Mouse (Mus musculus) hindbrain, embryonic 10.5 days (tissue): ENCODE data around the gene Rnf214. TPM values are rescaled to one million over a fixed set of nuclear protein-coding genes. Genes with fewer than 3 reads are reported as not detected.

Experiments used
- DNase-seq: peaks from one replicate; pipeline ENCODE4 v3.0.0-alpha.2; 2017; ENCODE audit warnings: low spot score
- H3K27ac ChIP-seq: fragments of 300-500 bp; sonication (generic); 2 replicates; pipeline ENCODE4 v1.5.1; 2016; ENCODE audit warnings: mild to moderate bottlenecking, moderate library complexity
- H3K27me3 ChIP-seq: fragments of 300-500 bp; sonication (generic); 2 replicates; pipeline ENCODE4 v1.6.1; 2016; ENCODE audit warnings: mild to moderate bottlenecking; ENCODE audit not compliant: poor library complexity, insufficient read depth, severe bottlenecking
- H3K36me3 ChIP-seq: fragments of 300-500 bp; sonication (generic); 2 replicates; pipeline ENCODE4 v1.6.1; 2016; ENCODE audit warnings: mild to moderate bottlenecking, moderate library complexity
- H3K4me1 ChIP-seq: fragments of 300-500 bp; sonication (generic); replicated peaks from 2 replicates; pipeline ENCODE4 v1.6.1; 2016; ENCODE audit warnings: mild to moderate bottlenecking
- H3K4me3 ChIP-seq: fragments of 300-500 bp; sonication (generic); 2 replicates; pipeline ENCODE4 v1.5.1; 2016; ENCODE audit warnings: mild to moderate bottlenecking, moderate library complexity
- H3K9me3 ChIP-seq: fragments of 300-500 bp; sonication (generic); 2 replicates; pipeline ENCODE4 v1.6.1; 2016; ENCODE audit warnings: mild to moderate bottlenecking, moderate library complexity
- WGBS: fragments of 180-500 bp; shearing (Covaris S2); methylation state at CpG from one replicate; pipeline ENCODE4 v1.1.7; 2016; 5-methylcytosine and 5-hydroxymethylcytosine counted together
- polyA plus RNA-seq: library from polyadenylated mRNA; unstranded; fragments of >200 nt; fragmentation: Nextera tagmentation; extraction: Ambion mirVana; gene quantifications from 2 replicates; pipeline ENCODE4 v1.2.1, GENCODE M21; 2016

Gene Rnf214
- polyA plus RNA-seq, 1 experiment from 2014 or later: 84.1 TPM

DNA sequence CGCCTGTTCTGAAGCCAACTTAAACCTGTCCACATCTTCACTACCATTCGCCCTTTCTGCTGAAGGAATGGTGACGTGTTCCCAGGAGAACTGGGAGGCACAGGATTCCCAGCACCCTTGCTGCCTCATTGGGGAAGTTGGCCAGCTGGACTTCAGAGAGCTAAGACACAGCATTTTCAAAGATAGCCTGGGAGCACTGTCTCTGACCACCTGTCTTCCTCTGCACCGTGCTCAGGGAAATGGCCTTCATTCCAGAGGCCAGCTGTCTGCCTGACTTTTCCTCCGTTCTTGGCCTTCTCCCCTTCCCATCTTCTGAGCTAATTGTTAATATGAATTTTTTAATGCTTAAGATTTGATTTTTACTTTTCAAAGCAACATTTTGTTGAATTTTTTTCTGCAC lies 22.6 kb upstream of the Rnf214 start:
- peaks cover 4% of the 10 kb centered on the region; the same call in 1 of the 2 replicates for H3K4me1 ChIP-seq
- peaks cover 65% of the 10 kb centered on the region for H3K36me3 ChIP-seq
- H3K4me3 ChIP-seq: no peak overlapping the region
- WGBS: 90% methylated on average over 5 of the region's 5 CpGs
- H3K27ac ChIP-seq: no peak overlapping the region
- H3K9me3 ChIP-seq: no peaks in the 10 kb centered on the region
- DNase-seq: no peak
- no peaks in the 10 kb centered on the region for H3K27me3 ChIP-seq

DNA sequence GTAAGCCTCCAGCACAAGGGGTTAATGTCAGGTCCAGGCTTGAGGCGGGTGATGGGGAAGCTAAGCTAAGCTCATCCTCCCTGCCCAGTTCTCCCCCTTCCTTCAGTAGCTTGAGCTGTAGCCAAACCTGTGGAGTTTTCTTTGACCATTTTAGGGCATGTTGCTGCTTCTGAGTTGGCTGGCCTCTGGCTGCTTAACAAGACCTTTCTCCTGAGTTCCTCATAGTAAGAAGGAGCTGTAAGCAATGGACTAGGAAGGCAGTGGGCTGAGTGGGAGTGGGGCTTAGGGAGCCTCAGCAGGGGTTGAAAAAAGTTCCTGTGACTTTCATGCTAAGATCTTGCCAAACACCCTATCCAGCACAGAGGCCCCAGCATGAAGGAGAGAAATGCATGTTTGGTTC lies 13.2 kb upstream of the Rnf214 start:
- Histone ChIP-seq H3K27me3 (no peaks in the 10 kb centered on the region), H3K9me3 (no peaks in the 10 kb centered on the region), H3K27ac (no peak overlapping the region), H3K4me1 (no peaks in the 10 kb centered on the region), H3K4me3 (no peak overlapping the region), H3K36me3 (peaks cover 82% of the 10 kb centered on the region)
- whole genome bisulfite sequencing: 70% methylated on average over 1 of the region's 1 CpGs
- no peak for DNase-seq

DNA sequence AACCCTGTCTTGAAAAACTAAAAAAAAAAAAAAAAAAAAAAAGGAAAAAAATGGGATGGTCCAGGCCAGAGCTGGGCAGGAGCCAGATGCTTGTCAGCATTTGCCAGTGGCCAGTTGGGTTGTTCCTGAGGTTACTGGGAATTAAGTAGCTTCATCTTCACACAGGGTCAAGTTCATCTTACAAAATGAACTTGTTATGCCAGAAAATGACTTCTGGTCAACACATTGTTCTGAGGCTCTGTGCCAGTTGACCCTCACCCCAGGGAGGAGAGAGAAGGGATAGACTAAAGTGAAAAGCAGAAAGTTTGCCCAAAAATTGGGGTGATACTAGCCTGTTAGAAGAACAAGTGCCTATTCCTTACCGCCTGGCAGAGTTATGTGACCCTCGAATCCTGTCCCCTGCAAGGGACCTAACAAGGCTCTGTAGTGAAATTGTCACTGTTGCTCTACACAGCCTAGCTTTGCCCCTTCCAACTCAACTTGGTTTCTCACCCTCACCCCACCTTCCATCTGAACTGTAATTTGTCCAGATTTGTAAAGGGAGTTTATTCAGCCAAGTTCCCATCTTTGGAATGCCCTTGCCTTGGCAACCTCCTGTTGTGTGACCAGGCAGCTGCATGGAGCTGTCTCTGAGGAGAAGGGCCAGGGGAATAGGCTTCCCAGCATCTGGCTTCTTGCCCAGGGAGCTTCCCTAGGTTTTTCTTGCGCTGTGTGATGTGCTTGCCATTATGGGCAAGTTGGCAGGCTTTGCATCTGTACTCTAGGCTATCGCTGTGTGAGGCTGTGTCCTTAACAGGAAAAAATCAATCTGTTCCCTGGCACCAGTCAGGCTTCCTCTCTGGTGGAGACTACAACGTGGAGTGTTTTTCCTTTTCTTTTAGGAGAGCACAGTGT lies 10.6 kb upstream of the Rnf214 start:
- 89% methylated on average over 5 of the region's 5 CpGs for WGBS
- no peak for DNase-seq
- no peaks in the 10 kb centered on the region for H3K9me3 ChIP-seq
- H3K36me3 ChIP-seq: peaks cover 95% of the 10 kb centered on the region
- no peak overlapping the region for H3K4me3 ChIP-seq
- H3K4me1 ChIP-seq: no peaks in the 10 kb centered on the region
- H3K27ac ChIP-seq: no peak overlapping the region
- no peaks in the 10 kb centered on the region for H3K27me3 ChIP-seq

DNA sequence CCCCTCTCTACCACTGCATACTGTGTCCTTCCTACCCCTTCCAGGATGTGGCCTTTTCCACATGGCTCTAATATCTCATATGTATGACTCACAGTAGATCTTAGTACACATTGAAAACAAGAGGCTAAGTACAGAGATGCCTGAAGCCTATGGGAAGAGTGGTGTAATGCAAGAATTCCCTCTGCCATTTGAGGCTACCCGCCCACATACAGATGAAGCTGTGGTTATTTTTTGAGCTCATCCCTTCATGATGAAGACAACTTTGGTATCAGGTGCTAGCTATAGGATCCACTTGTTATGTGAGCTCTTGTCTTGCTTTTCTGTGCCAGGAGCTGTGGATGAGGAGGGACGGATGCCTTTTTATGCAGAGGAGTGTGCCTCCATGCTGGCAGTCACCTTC lies 8.9 kb upstream of the Rnf214 start:
- H3K4me3 ChIP-seq: no peak overlapping the region
- no peaks in the 10 kb centered on the region for H3K9me3 ChIP-seq
- WGBS: 96% methylated on average over 2 of the region's 2 CpGs
- H3K4me1 ChIP-seq: no peaks in the 10 kb centered on the region
- peaks cover 96% of the 10 kb centered on the region for H3K36me3 ChIP-seq
- no peak overlapping the region for H3K27ac ChIP-seq
- no peak for DNase-seq
- no peaks in the 10 kb centered on the region for H3K27me3 ChIP-seq

DNA sequence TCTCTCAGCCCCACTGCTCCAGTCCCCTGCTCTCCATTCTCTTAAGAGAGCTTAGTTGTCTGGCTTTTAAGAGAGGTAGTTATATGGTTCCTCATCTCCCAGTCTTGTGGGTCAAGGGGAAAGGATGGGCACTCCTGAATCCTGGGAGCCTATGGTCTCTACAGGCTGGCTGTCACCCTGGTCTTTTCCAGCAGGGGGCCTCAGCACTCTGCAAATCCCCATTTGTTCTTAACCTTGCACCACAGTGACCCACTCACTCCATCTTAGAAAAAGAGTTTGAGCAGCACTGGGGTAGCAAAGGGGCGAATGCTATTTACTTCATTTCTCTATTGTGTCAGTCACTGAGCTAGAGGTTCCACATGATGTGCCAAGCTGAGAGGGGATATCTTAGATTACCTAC lies 5.0 kb upstream of the Rnf214 start:
- WGBS: 61% methylated on average over 1 of the region's 1 CpGs

DNA sequence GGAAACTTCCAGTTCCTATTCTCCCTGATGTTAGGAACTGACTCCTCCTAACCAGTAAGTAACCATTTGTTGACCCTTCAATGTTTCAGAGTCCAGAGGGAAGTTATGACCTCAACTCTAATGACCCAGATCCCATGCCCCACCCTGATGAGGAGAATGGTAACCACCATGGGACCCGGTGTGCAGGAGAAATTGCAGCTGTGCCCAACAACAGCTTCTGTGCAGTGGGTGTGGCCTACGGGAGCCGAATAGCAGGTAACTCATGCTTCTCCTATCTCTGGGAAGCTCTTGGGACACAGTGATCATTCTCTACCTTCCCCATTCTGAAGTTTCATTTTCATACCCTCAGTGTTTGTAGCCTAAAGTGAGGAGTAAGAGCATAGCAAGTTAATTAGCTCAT lies 4.3 kb upstream of the Rnf214 start:
- 95% methylated on average over 3 of the region's 3 CpGs for whole genome bisulfite sequencing
- H3K9me3 ChIP-seq: no peaks in the 10 kb centered on the region
- peaks cover 72% of the 10 kb centered on the region for H3K36me3 ChIP-seq
- no peak overlapping the region for H3K27ac ChIP-seq
- peaks cover 16% of the 10 kb centered on the region for H3K4me1 ChIP-seq
- H3K4me3 ChIP-seq: no peak overlapping the region
- H3K27me3 ChIP-seq: no peaks in the 10 kb centered on the region
- DNase-seq: no peak

More for the DNA sequence above, 5.0 kb upstream of the Rnf214 start:
- H3K4me3 ChIP-seq: no peak overlapping the region
- peaks cover 79% of the 10 kb centered on the region for H3K36me3 ChIP-seq
- H3K27ac ChIP-seq: no peak overlapping the region
- H3K9me3 ChIP-seq: no peaks in the 10 kb centered on the region
- no peaks in the 10 kb centered on the region for H3K27me3 ChIP-seq
- H3K4me1 ChIP-seq: peaks cover 16% of the 10 kb centered on the region
- DNase-seq: peak; percentile 30

DNA sequence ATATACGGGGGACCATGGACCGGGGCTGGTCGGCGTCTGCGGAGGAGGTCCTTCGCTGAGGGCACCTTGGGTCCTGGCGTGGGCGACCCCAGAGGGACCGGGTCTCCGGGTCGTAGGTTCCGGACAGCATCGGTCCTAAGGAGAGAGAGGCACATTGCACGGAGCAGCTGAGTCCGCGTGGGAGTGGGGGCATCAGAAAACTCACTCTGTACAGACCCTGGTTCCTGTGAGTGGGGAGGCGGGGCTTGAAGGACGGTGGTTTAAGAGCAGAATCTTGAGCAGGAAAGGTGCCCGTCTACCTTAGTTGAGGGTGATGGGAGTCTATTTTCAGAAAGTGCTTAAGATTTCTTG lies 342 bp upstream of the Rnf214 start:
- under 1% methylated on average over 19 of the region's 19 CpGs for WGBS
- Histone ChIP-seq H3K36me3 (peaks cover 56% of the 10 kb centered on the region), H3K9me3 (no peaks in the 10 kb centered on the region), H3K4me3 (peak overlapping the region; percentile 93), H3K27ac (peak overlapping the region; percentile 98), H3K27me3 (no peaks in the 10 kb centered on the region), H3K4me1 (peaks cover 31% of the 10 kb centered on the region)
- no peak for DNase-seq

DNA sequence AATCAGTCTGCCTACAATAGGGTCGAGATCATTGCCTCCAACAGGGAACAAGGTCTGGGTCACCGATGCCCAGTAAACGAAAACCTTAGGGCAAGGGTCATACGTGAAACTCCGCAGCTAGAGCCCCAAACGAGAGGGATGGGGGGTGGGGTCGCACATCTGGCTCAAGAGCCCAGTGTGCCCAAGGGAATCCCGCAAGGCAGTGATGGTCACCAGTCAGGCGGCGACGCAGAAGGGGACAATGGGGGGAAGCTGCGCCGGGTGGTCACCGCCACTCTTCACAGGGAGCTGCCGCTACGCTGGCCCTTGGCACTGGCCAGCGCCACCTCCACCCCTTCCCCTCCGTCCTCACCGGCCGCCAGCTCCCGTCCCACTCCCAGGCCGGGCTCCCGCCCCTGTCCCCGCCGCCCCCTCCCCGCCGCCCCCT lies 887 bp downstream of the Rnf214 start:
- Histone ChIP-seq H3K27me3 (no peaks in the 10 kb centered on the region), H3K4me3 (peak overlapping the region; percentile 93), H3K36me3 (peaks cover 55% of the 10 kb centered on the region), H3K27ac (peak overlapping the region; percentile 98), H3K4me1 (peaks cover 31% of the 10 kb centered on the region), H3K9me3 (no peaks in the 10 kb centered on the region)
- WGBS: under 1% methylated on average over 23 of the region's 27 CpGs
- DNase-seq: peak; percentile 57

DNA sequence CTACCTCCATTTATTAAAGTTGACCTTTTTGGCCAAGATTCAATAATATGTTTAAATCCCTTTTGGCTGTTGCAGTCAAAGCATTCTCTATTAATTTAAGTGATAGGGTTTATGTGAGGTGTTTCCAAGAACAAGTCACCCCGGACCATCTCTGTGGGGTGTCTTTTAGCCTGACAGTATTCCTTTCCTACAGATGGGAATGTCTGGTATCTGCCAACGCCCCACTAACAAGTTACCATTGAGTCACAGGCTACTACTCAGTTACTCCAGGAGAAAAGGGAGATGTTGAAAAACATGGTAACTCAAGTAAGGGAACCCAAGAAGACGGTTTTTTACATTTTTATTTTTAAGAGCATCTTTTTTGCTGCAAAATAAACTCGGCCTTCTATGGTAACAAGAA lies 1.5 kb downstream of the Rnf214 start:
- Histone ChIP-seq H3K27ac (peak overlapping the region; percentile 98), H3K27me3 (no peaks in the 10 kb centered on the region), H3K4me1 (peaks cover 31% of the 10 kb centered on the region), H3K9me3 (no peaks in the 10 kb centered on the region), H3K4me3 (peak overlapping the region; percentile 93), H3K36me3 (peaks cover 55% of the 10 kb centered on the region)
- WGBS: 55% methylated on average over 4 of the region's 4 CpGs
- no peak for DNase-seq

DNA sequence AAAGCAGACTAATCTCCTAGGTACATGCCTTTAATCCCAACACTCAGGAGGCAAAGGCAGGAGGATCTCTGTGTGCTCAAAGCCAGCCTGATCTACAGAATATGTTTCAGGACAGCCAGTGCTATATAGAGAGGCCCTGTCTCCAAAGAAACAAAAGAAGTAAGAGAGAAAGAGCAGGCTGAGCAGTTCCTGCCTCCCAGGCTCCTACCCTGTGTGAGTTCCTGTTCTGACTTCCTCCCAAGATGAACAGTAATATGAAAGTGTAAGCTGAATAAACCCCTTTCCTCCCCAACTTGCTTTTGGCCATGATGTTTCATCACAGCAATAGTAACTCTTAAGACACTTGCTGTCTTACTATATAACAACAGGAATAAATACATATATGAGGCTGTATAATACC lies 13.0 kb downstream of the Rnf214 start:
- Histone ChIP-seq H3K27ac (no peak overlapping the region), H3K4me1 (no peaks in the 10 kb centered on the region), H3K27me3 (no peaks in the 10 kb centered on the region), H3K4me3 (no peak overlapping the region), H3K9me3 (no peaks in the 10 kb centered on the region), H3K36me3 (peaks cover 99% of the 10 kb centered on the region)
- DNase-seq: no peak

DNA sequence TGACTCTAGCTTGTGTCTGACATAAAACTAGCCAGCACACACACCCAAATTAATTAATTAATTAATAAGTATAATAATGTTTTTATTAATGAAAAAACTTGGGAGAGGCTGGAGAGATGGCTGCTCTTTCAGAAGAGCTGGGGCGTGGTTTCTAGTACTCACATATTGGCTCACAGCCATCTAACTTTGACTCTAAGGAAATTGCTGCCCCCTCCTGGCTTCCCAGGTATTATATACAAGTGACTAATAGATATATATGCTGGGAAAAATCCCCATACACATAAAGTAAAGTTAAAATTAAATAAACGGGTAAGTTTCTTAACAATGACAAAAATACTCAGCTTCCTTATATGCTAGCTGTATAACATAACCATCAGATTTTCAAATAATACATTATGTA lies 28.8 kb downstream of the Rnf214 start:
- Histone ChIP-seq H3K4me1 (no peaks in the 10 kb centered on the region), H3K27ac (no peak overlapping the region), H3K4me3 (no peak overlapping the region), H3K9me3 (no peaks in the 10 kb centered on the region), H3K27me3 (no peaks in the 10 kb centered on the region), H3K36me3 (peaks cover 85% of the 10 kb centered on the region)
- no peak for DNase-seq
- 90% methylated on average over 2 of the region's 2 CpGs for WGBS

DNA sequence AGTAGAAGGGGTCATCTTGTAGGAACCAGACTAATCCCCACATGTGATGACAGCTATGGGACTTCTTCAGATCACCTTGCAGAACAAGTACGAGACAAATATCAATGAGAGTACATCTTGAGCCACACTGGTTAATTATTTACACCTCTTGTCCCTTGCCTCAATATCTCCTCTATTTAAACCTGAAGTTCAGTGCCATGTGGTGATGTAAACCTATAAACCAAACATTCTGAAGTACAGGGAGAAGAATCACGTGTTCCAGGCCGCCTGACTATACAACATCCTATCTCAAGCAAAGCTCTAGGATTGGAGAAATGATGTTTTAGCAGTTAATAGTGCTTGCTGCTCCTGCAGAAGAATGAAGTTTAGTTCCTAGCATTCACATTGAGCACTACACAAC lies 36.4 kb downstream of the Rnf214 start:
- Histone ChIP-seq H3K27me3 (no peaks in the 10 kb centered on the region), H3K27ac (no peak overlapping the region), H3K4me3 (no peak overlapping the region), H3K36me3 (peaks cover 97% of the 10 kb centered on the region), H3K4me1 (no peaks in the 10 kb centered on the region), H3K9me3 (no peaks in the 10 kb centered on the region)
- no peak for DNase-seq
- WGBS: 93% methylated on average over 3 of the region's 3 CpGs

DNA sequence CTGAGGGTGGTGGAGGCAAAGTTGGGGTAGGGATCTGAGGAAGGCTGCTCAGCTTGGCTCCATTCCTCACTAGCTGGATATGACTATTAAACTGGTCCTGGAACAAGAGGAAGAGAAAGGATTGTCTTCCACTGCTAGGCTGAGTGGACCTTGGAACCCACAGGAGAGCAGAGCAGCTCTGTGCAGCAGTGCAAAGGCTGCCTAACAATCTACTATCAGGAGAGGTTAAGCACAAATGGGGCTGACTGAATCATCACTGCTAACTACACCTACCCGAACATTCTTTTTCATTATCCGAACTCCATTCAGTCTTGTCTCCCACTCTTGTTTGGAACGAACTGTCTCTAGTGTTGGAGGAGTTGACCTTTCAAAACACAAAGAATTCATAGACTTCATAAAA lies 37.5 kb downstream of the Rnf214 start:
- Histone ChIP-seq H3K27ac (no peak overlapping the region), H3K9me3 (no peaks in the 10 kb centered on the region), H3K4me1 (no peaks in the 10 kb centered on the region), H3K36me3 (peaks cover 97% of the 10 kb centered on the region), H3K27me3 (no peaks in the 10 kb centered on the region), H3K4me3 (no peak overlapping the region)
- WGBS: 96% methylated on average over 3 of the region's 3 CpGs
- DNase-seq: no peak

DNA sequence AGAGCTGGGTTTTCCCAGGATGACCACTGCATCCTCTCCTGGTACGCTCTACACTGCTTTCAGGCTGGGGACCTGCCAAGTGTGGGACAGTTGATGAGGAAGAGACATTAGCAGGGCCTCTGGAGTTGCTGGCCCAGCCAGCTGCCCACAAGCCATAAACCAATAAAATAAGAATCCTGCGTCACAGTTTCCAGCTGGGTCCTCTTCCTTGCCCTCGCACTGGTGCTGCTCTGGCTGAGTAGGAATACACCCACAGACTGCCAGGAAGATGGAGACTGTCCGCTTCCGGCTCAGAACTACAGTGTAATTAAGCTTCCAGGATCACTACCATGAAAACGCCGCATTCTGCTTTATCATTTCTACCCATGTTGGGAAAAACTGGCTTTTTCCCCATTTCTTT lies 44.9 kb downstream of the Rnf214 start:
- Histone ChIP-seq H3K4me3 (no peak overlapping the region), H3K4me1 (no peaks in the 10 kb centered on the region), H3K9me3 (no peaks in the 10 kb centered on the region), H3K27me3 (no peaks in the 10 kb centered on the region), H3K36me3 (peaks cover 98% of the 10 kb centered on the region), H3K27ac (no peak overlapping the region)
- no peak for DNase-seq
- 95% methylated on average over 7 of the region's 7 CpGs for WGBS
